Mouse (Mus musculus) embryonic facial prominence, embryonic 15.5 days (tissue): Measurements from ENCODE around the gene Nelfb. TPM values are rescaled to one million over a fixed set of nuclear protein-coding genes. Genes with fewer than 3 reads are reported as not detected.

Experiments used
- ATAC-seq: fragments of 200-750 bp; cut with Nextera tagmentation; 2 replicates; pipeline ENCODE4 v1.8.0; 2017; ENCODE audit warnings: low read depth, moderate TSS enrichment; ENCODE audit not compliant: insufficient number of reproducible peaks, low FRiP score, low TSS enrichment
- H3K27ac ChIP-seq: fragments of 300-500 bp; sonication (generic); replicated peaks from 2 replicates; pipeline ENCODE4 v1.5.1; 2015; ENCODE audit warnings: mild to moderate bottlenecking, inconsistent platforms
- H3K27me3 ChIP-seq: fragments of 300-500 bp; sonication (generic); 2 replicates; pipeline ENCODE4 v1.6.1; 2015; ENCODE audit warnings: inconsistent platforms
- H3K36me3 ChIP-seq: fragments of 300-500 bp; sonication (generic); 2 replicates; pipeline ENCODE4 v1.6.1; 2015; ENCODE audit warnings: mild to moderate bottlenecking, inconsistent platforms
- H3K4me1 ChIP-seq: fragments of 300-500 bp; sonication (generic); 2 replicates; pipeline ENCODE4 v1.6.1; 2015; ENCODE audit warnings: inconsistent platforms
- H3K4me2 ChIP-seq: fragments of 300-500 bp; sonication (generic); replicated peaks from 2 replicates; pipeline ENCODE4 v1.6.1; 2015; ENCODE audit warnings: mild to moderate bottlenecking, inconsistent platforms
- H3K4me3 ChIP-seq: fragments of 300-500 bp; sonication (generic); replicated peaks from 2 replicates; pipeline ENCODE4 v1.5.1; 2015; ENCODE audit warnings: mild to moderate bottlenecking, inconsistent platforms
- H3K9ac ChIP-seq: fragments of 300-500 bp; sonication (generic); 2 replicates; pipeline ENCODE4 v1.6.1; 2015; ENCODE audit warnings: inconsistent platforms
- H3K9me3 ChIP-seq: fragments of 300-500 bp; sonication (generic); replicated peaks from 2 replicates; pipeline ENCODE4 v1.6.1; 2016; ENCODE audit warnings: inconsistent platforms
- WGBS: fragments of 180-500 bp; shearing (Covaris S2); methylation state at CpG from one replicate; pipeline ENCODE4 v1.1.7; 2015; 5-methylcytosine and 5-hydroxymethylcytosine counted together
- polyA plus RNA-seq: library from polyadenylated mRNA; unstranded; fragments of >200 nt; fragmentation: Nextera tagmentation; extraction: Ambion mirVana; gene quantifications from 2 replicates; pipeline ENCODE4 v1.2.1, GENCODE M21; 2015

Nelfb gene
- polyA plus RNA-seq, 1 experiment from 2014 or later = 115 TPM

DNA sequence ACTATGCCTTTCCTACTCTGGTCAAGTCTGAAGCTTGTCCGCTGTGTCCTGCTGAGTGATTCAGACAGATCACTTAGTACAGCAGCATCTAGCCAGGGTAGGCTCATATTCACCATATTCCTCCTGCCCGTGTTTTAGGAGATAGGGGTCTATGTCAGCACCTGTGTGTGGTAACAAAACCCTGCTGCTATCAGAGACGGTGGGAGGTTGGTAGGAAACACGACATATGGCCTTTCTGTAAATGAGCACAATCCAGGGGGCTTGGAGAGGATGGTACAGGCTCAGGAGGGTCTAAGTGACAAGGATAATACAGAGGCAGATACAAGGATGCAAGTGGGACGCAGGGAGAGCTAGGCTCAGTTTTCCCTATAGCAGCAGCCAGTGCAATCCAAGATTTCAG is 18.3 kb upstream of the Nelfb start:
- H3K4me3 ChIP-seq = no peak overlapping the region
- no peak for ATAC-seq
- H3K27ac ChIP-seq = no peak overlapping the region
- H3K4me1 ChIP-seq = peaks cover 19% of the 10 kb centered on the region
- H3K4me2 ChIP-seq = no peak overlapping the region
- WGBS = 77% methylated on average over 5 of the region's 5 CpGs
- no peak overlapping the region for H3K9ac ChIP-seq
- H3K27me3 ChIP-seq = peaks cover 11% of the 10 kb centered on the region; the same call in 1 of the 2 replicates
- no peaks in the 10 kb centered on the region for H3K36me3 ChIP-seq
- H3K9me3 ChIP-seq = no peaks in the 10 kb centered on the region

DNA sequence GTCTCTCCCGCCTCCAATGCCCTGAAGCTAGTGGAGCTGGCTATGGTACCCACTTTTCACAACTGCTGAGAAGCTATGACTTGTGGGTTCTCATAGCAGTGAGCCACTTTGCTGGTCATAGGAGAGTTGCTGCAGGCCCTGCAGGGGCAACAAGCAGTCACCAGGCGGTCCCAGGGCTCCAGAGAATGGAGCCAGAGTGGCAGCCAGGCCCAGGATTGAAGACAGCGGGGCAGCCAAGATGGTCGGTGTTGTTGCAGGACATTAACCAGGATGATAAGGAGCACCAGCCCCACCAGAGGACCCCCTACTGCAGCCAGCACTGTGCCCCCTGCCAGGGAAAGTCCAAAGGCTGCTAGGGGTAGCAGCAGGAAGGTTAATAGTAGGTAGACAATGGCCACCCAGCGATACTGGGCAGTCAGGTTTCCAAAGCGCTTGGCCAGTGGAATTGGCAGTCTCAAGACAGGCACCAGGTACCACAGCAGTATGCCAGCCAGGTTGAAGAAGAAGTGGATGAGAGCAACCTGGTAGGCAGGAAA is 17.8 kb upstream of the Nelfb start:
- Histone ChIP-seq H3K9ac (no peak overlapping the region), H3K9me3 (no peaks in the 10 kb centered on the region), H3K4me1 (peaks cover 19% of the 10 kb centered on the region), H3K27ac (no peak overlapping the region; the same call in 1 of the 2 replicates), H3K27me3 (peaks cover 11% of the 10 kb centered on the region; the same call in 1 of the 2 replicates), H3K36me3 (no peaks in the 10 kb centered on the region), H3K4me2 (peak overlapping the region; percentile 46), H3K4me3 (no peak overlapping the region; the same call in 1 of the 2 replicates)
- WGBS = 70% methylated on average over 6 of the region's 6 CpGs
- ATAC-seq = no peak

DNA sequence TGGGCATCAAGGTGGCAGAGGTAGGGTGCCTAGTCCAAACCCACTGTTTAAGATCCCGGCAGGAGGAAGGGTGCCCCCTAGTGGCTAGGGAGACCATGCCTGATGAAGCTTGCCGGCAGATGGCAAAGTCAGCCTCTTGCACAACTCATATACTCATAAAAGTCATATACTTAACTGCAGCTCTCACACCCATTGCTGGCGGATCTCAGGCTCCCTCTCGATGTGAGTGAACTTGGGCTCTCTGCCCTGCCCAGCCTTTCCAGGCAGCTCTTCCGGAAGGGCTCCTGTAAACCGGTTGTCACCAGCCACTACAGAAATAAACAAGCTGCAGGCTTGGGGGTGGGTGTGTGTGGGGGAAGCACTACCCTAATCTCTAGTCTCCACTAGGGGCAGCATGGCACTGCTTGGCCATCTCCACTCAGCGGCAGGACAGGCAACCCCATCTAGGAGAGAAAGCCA is 17.2 kb upstream of the Nelfb start:
- Histone ChIP-seq H3K27me3 (peaks cover 8% of the 10 kb centered on the region; the same call in 1 of the 2 replicates), H3K4me3 (peak overlapping the region; percentile 29), H3K9me3 (no peaks in the 10 kb centered on the region), H3K4me2 (peak overlapping the region; percentile 46), H3K4me1 (peaks cover 22% of the 10 kb centered on the region), H3K9ac (0 out of 2 replicates have a peak overlapping the region, but pooled peaks have one; percentile 21), H3K36me3 (no peaks in the 10 kb centered on the region), H3K27ac (peak overlapping the region; percentile 78)
- WGBS = 2% methylated on average over 7 of the region's 7 CpGs
- ATAC-seq = no peak

DNA sequence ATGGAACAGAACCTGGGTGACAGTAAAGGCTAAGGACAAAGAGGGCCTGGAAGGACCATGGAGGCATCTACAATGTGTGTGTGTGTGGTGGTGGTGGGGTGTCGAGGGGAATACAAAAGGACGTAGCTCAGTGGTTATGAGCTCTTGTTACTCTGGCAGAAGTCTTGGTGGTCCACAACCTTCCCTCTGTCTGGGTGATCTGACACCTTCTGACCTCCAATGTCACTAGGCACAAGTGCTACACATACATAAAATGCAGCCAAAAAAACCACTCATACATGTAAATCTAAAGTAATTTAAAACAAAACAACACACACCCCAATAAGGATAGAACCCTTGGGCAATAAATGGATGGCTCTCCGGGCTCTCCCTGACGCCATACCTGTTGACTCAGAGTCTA is 16.1 kb upstream of the Nelfb start:
- Histone ChIP-seq H3K27me3 (peaks cover 8% of the 10 kb centered on the region; the same call in 1 of the 2 replicates), H3K4me3 (no peak overlapping the region), H3K4me1 (peaks cover 27% of the 10 kb centered on the region), H3K36me3 (no peaks in the 10 kb centered on the region), H3K9me3 (no peaks in the 10 kb centered on the region), H3K27ac (no peak overlapping the region), H3K4me2 (no peak overlapping the region), H3K9ac (no peak overlapping the region)
- no peak for ATAC-seq
- over 99% methylated on average over 4 of the region's 4 CpGs for WGBS

DNA sequence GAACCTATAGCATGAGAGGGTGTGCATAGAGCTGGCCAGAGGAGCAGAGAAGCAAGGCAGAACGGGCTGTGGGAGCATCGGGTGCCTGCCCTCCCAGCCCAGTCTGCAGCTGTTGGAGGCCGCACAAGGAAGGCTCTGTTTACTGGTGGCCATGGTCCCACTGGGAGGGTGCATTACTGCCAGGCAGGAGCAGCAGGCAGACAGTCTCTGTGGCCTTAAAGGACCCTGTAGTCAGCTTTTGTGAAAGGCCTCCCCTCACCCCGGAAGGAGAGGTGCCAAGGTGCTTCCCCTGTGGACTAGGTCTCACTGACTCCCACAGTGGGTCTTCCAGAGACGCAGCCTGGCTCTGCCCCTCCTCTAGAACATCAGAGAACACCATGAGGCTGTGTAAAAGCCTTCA is 15.6 kb upstream of the Nelfb start:
- no peak overlapping the region for H3K4me2 ChIP-seq
- peaks cover 8% of the 10 kb centered on the region; the same call in 1 of the 2 replicates for H3K27me3 ChIP-seq
- H3K4me3 ChIP-seq = no peak overlapping the region
- 0 out of 2 replicates have a peak, but pooled peaks cover 1% of the 10 kb centered on the region for H3K36me3 ChIP-seq
- 78% methylated on average over 5 of the region's 5 CpGs for WGBS
- no peak overlapping the region for H3K9ac ChIP-seq
- no peaks in the 10 kb centered on the region for H3K9me3 ChIP-seq
- ATAC-seq = no peak
- H3K27ac ChIP-seq = no peak overlapping the region
- peaks cover 27% of the 10 kb centered on the region for H3K4me1 ChIP-seq

DNA sequence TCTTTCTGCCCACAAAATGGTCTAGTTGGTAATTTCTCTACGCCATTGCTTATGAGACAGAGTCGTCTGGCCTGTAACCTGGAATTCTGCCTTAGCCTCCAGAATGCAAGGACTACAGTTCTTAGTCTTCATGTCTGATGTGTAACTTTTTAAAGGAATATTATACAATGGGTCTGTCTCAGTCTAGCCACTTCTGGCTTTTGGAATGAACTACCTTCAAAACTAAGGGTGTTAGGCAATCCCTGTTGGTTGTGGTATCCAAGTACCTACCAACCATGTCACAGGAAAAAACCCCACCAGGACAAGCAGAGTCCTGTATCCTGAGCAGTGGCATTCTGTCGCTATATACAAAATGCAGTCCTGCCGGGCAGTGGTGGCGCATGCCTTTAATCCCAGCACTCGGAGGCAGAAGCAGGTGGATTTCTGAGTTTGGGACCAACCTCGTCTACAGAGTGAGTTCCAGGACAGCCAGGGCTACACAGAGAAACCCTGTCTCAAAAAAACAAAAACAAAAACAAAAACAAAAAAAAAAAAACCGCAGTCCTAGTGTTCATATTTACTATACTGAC is 14.6 kb upstream of the Nelfb start:
- no peak for ATAC-seq
- H3K27ac ChIP-seq = peak overlapping the region; percentile 97
- H3K4me1 ChIP-seq = peaks cover 27% of the 10 kb centered on the region
- H3K4me3 ChIP-seq = peak overlapping the region; percentile 96; the same call in 1 of the 2 replicates
- H3K9ac ChIP-seq = no peak overlapping the region
- peak overlapping the region; percentile 47 for H3K4me2 ChIP-seq
- 0 out of 2 replicates have a peak, but pooled peaks cover 5% of the 10 kb centered on the region for H3K27me3 ChIP-seq
- WGBS = 73% methylated on average over 8 of the region's 8 CpGs
- 0 out of 2 replicates have a peak, but pooled peaks cover 8% of the 10 kb centered on the region for H3K36me3 ChIP-seq
- no peaks in the 10 kb centered on the region for H3K9me3 ChIP-seq

DNA sequence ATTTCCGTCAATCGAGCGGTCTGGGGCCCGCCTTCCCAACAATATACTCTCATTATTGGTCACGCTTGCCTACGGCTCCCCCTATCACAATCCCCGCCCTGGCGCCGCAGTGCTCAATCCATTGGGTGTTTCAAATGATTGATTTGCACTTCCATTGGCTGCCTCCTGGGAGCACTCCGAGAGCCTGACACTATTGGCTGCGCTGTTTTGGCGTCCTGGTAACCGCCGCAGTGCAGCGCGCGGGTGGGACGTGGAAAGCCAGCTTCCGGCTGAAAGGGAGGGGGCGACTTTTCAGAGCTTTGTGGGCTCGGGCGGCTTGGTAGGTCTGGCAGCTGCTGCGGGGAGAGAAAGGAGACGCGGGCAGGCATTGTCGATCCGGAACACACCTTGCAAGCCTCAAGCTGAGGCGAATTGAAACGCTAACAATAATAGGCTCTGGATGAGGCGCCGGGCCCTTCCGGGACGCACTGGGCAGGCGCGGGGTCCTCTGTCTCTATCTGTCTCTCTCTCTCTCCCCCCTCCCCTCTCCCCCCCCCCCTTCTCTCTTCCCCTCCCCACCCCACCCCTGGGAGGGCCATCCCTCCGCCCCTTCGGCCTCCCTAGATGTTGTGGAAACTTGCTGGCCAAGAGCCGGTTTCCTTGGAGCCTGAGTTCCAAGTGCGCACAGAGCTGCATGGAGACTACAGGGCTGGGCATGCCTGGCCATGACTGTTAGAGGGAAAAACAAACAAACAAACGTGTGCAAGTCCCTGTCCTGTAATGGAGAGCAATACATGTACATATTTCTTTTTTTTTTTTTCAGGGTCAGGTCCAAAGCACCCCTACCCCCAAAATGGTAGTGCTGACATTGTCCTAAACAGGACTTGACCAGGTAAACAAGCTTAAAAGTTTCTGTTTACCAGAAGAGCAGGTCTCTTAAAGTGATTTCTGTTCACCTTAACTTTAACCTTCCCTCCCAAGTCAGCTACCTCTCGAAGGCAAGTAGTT is 13.8 kb upstream of the Nelfb start:
- Histone ChIP-seq H3K27ac (peak overlapping the region; percentile 97), H3K27me3 (no peaks in the 10 kb centered on the region), H3K36me3 (0 out of 2 replicates have a peak, but pooled peaks cover 8% of the 10 kb centered on the region), H3K4me3 (peak overlapping the region; percentile 96), H3K9ac (0 out of 2 replicates have a peak overlapping the region, but pooled peaks have one; percentile 16), H3K4me1 (peaks cover 27% of the 10 kb centered on the region), H3K4me2 (peak overlapping the region; percentile 47), H3K9me3 (no peaks in the 10 kb centered on the region)
- ATAC-seq = peak; percentile 96
- WGBS = 2% methylated on average over 41 of the region's 41 CpGs

DNA sequence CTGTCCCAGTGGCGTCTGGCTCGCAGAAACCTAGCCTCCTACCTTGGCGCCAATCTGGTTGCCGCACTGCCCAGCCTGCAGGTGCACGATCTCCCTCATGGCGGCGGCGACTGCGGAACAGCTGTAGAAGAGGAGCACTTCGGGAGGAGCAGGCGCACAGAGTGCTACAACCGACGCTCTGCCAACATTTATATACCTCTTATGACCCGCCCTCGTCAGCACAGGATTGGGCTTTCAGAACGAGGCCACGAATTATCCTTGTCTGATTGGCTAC is 13.1 kb upstream of the Nelfb start, which contains the start of gene Tubb4b:
Gene Tubb4b, minus strand, starts transcription at position 211 of the 274 bp plus-strand sequence.
- under 1% methylated on average over 17 of the region's 17 CpGs for WGBS
- peak within 1 kb of the TSS; percentile 96 for H3K4me3 ChIP-seq
- H3K4me1 ChIP-seq = peaks cover 27% of the 10 kb centered on the region
- peak within 1 kb of the TSS; percentile 97 for H3K27ac ChIP-seq
- H3K9ac ChIP-seq = peak within 1 kb of the TSS; percentile 79
- H3K36me3 ChIP-seq = 0 out of 2 replicates have a peak, but pooled peaks cover 8% of the 10 kb centered on the region
- no peak for ATAC-seq
- H3K9me3 ChIP-seq = no peaks in the 10 kb centered on the region
- H3K4me2 ChIP-seq = peak within 1 kb of the TSS; percentile 87
- H3K27me3 ChIP-seq = no peaks in the 10 kb centered on the region

DNA sequence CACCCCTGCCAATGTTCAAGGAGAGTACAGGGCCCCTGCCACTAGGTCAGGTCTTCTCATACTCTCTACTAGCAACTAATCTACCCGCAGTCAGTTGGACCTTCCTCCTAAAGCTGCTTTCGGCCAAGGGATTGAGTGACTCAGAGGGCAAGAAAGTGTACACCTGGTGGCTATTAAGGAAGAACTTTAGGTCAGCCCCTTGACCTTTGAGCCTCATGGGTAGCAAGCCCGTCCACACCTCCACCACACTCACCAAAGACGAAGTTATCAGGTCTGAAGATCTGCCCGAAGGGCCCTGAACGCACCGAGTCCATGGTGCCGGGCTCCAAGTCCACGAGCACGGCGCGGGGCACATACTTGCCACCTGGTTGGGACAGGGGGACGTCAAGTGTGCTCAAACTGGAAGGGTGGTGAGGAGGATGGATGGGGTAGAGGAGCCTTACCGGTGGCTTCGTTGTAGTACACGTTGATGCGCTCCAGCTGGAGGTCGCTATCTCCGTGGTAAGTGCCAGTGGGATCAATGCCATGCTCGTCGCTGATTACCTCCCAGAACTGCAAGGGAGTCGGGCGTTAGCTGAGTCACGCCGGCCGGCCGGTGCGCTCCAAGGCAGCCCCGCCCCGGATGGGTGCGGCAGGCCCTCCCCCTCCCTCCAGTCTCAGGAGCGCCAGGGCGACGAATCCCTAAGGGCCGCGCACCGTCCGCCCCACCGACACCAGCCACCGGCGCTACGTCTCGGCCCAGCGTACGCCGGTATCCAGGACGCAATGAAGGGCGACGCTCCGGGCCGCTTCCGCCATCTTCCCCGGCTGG is 12.6 kb upstream of the Nelfb start:
- ATAC-seq = peak; percentile 16
- WGBS = under 1% methylated on average over 52 of the region's 53 CpGs
- Histone ChIP-seq H3K4me2 (peak overlapping the region; percentile 87), H3K9ac (peak overlapping the region; percentile 79), H3K27ac (peak overlapping the region; percentile 96), H3K4me3 (peak overlapping the region; percentile 96), H3K36me3 (0 out of 2 replicates have a peak, but pooled peaks cover 8% of the 10 kb centered on the region), H3K9me3 (no peaks in the 10 kb centered on the region), H3K4me1 (peaks cover 24% of the 10 kb centered on the region), H3K27me3 (no peaks in the 10 kb centered on the region)

DNA sequence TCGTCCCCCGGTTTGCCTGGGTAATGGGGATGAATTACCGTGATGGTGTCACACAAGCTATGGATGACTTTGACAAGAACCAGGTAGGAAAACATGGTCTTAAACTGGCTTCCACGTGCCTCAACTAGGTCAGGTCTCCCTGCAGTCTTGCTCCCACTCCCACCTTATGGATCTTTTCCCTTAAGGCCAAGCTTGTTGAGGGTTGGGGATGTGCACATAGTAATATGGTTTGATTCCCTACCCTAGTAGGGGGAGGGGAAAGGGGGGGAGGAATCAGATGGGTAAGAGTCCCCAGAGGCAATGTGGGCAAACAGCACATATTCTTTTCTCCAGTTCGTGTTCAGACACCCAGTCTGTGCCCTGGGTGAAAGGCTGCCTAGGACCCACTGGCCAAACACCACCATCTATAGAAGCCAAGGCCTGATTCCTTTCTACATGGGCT is 10.1 kb upstream of the Nelfb start:
- 68% methylated on average over 5 of the region's 5 CpGs for whole genome bisulfite sequencing
- no peak for ATAC-seq
- Histone ChIP-seq H3K36me3 (0 out of 2 replicates have a peak, but pooled peaks cover 8% of the 10 kb centered on the region), H3K9ac (no peak overlapping the region), H3K4me3 (no peak overlapping the region), H3K27me3 (no peaks in the 10 kb centered on the region), H3K9me3 (no peaks in the 10 kb centered on the region), H3K4me1 (peaks cover 15% of the 10 kb centered on the region), H3K4me2 (no peak overlapping the region), H3K27ac (no peak overlapping the region)
